Mouse (Mus musculus) limb, embryonic 14.5 days (tissue): ENCODE measurements at regions not wholly inside any gene's neighbourhood (a gene's known extent, or its start where the extent isn't known, plus 50 kb on each side); places are given as distances from the start of the nearest gene placed in this dataset.
"Not testable (repeated sequence)": the region's sequence is repeated elsewhere in the genome, so short reads cannot be mapped to it uniquely, and the experiment has no call there.

Experiments
- ATAC-seq: fragments of 200-750 bp; cut with Nextera tagmentation; 2 replicates; pipeline ENCODE4 v1.8.0; 2017; ENCODE audit warnings: low read depth, moderate number of reproducible peaks, moderate TSS enrichment; ENCODE audit not compliant: low FRiP score
- DNase-seq: peaks from one replicate; pipeline ENCODE4 v3.0.0-alpha.2; 2015; ENCODE audit warnings: low spot score
- H3K27ac ChIP-seq: fragments of 300-500 bp; sonication (generic); replicated peaks from 2 replicates; pipeline ENCODE4 v1.5.1; 2014; ENCODE audit warnings: low read depth, mild to moderate bottlenecking, low read length, moderate library complexity, mixed read lengths
- H3K27me3 ChIP-seq: fragments of 300-500 bp; sonication (generic); 2 replicates; pipeline ENCODE4 v1.6.1; 2014; ENCODE audit warnings: low read length, mixed read lengths; ENCODE audit not compliant: control insufficient read depth, insufficient read depth
- H3K36me3 ChIP-seq: fragments of 300-500 bp; sonication (generic); 2 replicates; pipeline ENCODE4 v1.6.1; 2014; ENCODE audit warnings: mild to moderate bottlenecking, low read length, moderate library complexity, mixed read lengths; ENCODE audit not compliant: control insufficient read depth, insufficient read depth
- H3K4me1 ChIP-seq: fragments of 300-500 bp; sonication (generic); 2 replicates; pipeline ENCODE4 v1.6.1; 2014; ENCODE audit warnings: antibody characterized with exemption, low read length, mixed read lengths; ENCODE audit not compliant: control insufficient read depth, insufficient read depth
- H3K4me2 ChIP-seq: fragments of 300-500 bp; sonication (generic); replicated peaks from 2 replicates; pipeline ENCODE4 v1.6.1; 2014; ENCODE audit warnings: low read depth, mild to moderate bottlenecking, low read length, moderate library complexity; ENCODE audit not compliant: severe bottlenecking
- H3K4me3 ChIP-seq: fragments of 300-500 bp; sonication (generic); replicated peaks from 2 replicates; pipeline ENCODE4 v1.5.1; 2014; ENCODE audit warnings: low read length
- H3K9ac ChIP-seq: fragments of 300-500 bp; sonication (generic); 2 replicates; pipeline ENCODE4 v1.6.1; 2014; ENCODE audit warnings: mild to moderate bottlenecking, low read depth, low read length, moderate library complexity; ENCODE audit not compliant: severe bottlenecking
- H3K9me3 ChIP-seq: fragments of 300-500 bp; sonication (generic); 2 replicates; pipeline ENCODE4 v1.6.1; 2016; ENCODE audit warnings: low read length; ENCODE audit not compliant: control insufficient read depth
- POLR2A ChIP-seq: fragments of 200-500 bp; IDR thresholded peaks from 2 replicates; pipeline ENCODE4 v1.8.0; 2012; ENCODE audit warnings: inconsistent platforms, mild to moderate bottlenecking, moderate library complexity, borderline replicate concordance; ENCODE audit not compliant: insufficient read depth, insufficient read length; ENCODE audit errors: extremely low read depth
- WGBS: fragments of 180-500 bp; shearing (Covaris S2); extraction: QIAGEN DNeasy Blood & Tissue Kit; methylation state at CpG from one replicate; pipeline ENCODE4 v1.1.7; 2014; 5-methylcytosine and 5-hydroxymethylcytosine counted together

GRCm38 (mm10) chr2:63669700-63670099 is 428.1 kb downstream of the Fign start:
- no peaks in the 10 kb centered on the region for H3K9me3 ChIP-seq
- no peak overlapping the region for H3K27ac ChIP-seq
- no peaks in the 10 kb centered on the region for H3K36me3 ChIP-seq
- no peaks in the 10 kb centered on the region for H3K4me1 ChIP-seq
- no peaks in the 10 kb centered on the region for H3K27me3 ChIP-seq
- H3K4me2 ChIP-seq, result no peak overlapping the region
- no peak overlapping the region for H3K4me3 ChIP-seq
- no peak overlapping the region for H3K9ac ChIP-seq
- DNase-seq (no peak), ATAC-seq (no peak)
- 60% methylated on average over 3 of the region's 3 CpGs for WGBS
- TF ChIP-seq POLR2A, result no peak

DNA sequence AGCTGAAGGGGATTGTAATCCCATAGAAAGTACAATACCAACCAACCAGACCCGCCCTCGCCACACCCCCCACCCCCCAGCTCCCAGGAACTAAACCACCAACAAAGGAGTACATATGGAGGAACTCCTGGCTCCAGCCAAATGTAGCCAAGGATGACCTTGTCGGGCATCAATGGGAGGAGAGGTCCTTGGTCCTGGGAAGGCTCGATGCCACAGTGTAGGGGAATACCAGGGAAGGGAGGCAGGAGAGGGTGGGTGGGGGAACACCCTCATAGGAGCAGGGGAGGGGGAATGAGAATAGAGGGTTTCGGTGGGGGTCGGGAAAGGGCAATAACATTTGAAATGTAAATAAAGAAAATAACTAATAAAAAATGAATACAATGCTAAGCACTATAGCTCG is 429.1 kb downstream of the Fign start:
- Histone ChIP-seq H3K36me3 (no peaks in the 10 kb centered on the region), H3K9me3 (no peaks in the 10 kb centered on the region), H3K27ac (no peak overlapping the region), H3K4me2 (no peak overlapping the region), H3K27me3 (no peaks in the 10 kb centered on the region), H3K4me3 (no peak overlapping the region), H3K4me1 (no peaks in the 10 kb centered on the region), H3K9ac (no peak overlapping the region)
- WGBS, result 71% methylated on average over 7 of the region's 7 CpGs
- no peak for TF ChIP-seq POLR2A
- no peak for DNase-seq
- ATAC-seq, result no peak

DNA sequence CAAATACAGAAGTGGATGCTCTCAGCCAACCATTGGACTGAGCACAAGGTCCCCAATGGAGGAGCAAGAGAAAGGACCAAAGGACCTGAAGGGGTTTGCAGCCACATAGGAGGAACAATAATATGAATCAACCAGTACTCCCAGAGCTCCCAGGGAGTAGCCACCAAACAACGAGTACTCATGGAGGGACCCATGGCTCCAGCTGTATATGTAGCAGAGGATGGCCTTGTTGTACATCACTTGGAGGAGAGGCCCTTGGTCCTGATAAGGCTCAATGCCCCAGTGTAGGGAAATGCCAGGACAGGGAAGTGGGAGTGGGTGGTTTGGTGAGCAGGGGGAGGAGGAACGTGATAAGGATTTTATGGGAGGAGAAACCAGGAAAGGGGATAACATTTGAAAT is 437.9 kb downstream of the Fign start:
- 93% methylated on average over 2 of the region's 2 CpGs for WGBS

More for the DNA sequence above, 437.9 kb downstream of the Fign start:
- not testable (repeated sequence) for H3K27ac ChIP-seq, H3K27me3 ChIP-seq, H3K4me3 ChIP-seq, DNase-seq, H3K4me2 ChIP-seq, H3K9ac ChIP-seq, ATAC-seq, H3K4me1 ChIP-seq, H3K36me3 ChIP-seq, H3K9me3 ChIP-seq
